Mouse (Mus musculus) left cerebral cortex, adult 9 months (tissue): ENCODE results near the gene Olfr316.

Source experiments
- DNase-seq, 2 experiments: peaks; one replicate each; pipeline ENCODE4 v3.0.0; 2022; ENCODE audit warnings: low spot score in 2 of 2

The Olfr316 gene

DNA sequence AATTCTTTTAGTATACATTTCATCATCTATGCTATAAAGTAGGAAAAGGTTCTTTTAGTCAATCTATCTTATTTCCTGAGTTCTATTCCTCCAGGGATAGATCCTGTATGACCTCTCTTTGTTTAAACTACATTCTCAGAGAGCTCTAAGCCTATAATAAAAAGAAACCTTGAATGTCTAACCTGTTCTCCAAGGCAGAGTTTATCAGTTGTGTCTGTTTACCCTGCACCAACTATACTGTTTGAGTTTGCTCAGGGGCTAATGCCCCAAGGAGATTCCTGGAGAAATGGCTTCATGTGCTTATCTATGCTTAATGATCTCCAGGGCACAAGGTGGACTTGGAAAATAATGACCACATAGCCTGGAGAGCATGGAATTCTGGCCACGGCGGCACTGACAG is 51.9 kb downstream of the Olfr316 start:
- no peak for DNase-seq
